Mouse (Mus musculus) T-helper 2 cell (primary cell): ENCODE measurements around the gene Eid2b.

Experiments used
- in situ Hi-C: fragments of 300-600 bp; cut with MboI, MseI; formaldehyde crosslinking; loops from one replicate; pipeline ENCODE4 v1.15.1; 2025; ENCODE audit warnings: high pct_unique_total_duplicates

The Eid2b gene

DNA sequence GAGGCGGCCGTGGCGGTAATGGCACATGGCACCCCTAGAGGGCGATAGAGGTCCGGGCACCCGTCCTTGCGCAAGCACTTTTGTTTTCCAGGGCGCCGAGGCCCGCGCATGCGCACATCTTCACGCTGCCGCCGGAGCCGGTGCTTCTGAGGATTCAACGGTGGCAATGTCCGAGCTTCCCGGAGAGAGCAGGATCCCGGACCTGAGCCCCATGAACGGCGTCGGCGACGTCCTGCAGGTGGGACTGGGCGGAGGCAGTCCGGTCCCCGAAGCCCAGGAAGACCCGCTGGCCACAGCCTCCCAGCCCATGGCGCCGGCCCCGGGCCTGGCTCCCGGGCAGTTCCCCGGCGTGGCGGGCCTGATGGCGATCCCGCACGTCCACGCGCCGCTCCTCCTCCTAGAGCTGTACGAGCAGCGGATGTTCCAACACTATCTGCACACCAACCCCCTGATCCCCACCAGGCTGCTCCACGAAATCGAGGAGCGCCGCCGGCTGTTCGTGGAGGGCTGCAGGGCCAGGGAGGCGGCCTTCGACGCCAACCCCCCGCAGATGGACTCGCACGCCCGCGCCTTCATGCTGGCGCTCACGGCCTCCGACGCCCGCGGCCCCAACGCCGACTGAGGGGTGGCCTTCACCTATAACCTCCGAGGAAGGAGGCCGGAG is at the start of gene Eid2b:
Gene Eid2b, plus strand, starts transcription at position 125 of the 664 bp plus-strand sequence.
- in situ Hi-C loops, result loop anchor here (5.0 kb wide), 1 partner anchor 100 kb away; the partner anchor contains the start of gene Dyrk1b

- in situ Hi-C loops, result loop anchor here (5.0 to 25.0 kb wide), 2 partner anchors 342 to 1318 kb away; no protein-coding TSS in a partner anchor
These were observed 33.6 kb upstream of the Eid2b start for GRCm38 (mm10) chr7:28243943-28244342.

- in situ Hi-C loops, result loop anchor here (25.0 kb wide), 1 partner anchor 1313 kb away; no protein-coding TSS in a partner anchor
These were observed 28.6 kb upstream of the Eid2b start for GRCm38 (mm10) chr7:28248957-28249356.

- in situ Hi-C loops, result no loop called here
These were observed 25.6 kb upstream of the Eid2b start for GRCm38 (mm10) chr7:28251976-28252375.

GRCm38 (mm10) chr7:28254591-28254990 is 22.9 kb upstream of the Eid2b start:
- in situ Hi-C loops, result no loop called here

GRCm38 (mm10) chr7:28255476-28255875 is 22.1 kb upstream of the Eid2b start:
- in situ Hi-C loops, result no loop called here

DNA sequence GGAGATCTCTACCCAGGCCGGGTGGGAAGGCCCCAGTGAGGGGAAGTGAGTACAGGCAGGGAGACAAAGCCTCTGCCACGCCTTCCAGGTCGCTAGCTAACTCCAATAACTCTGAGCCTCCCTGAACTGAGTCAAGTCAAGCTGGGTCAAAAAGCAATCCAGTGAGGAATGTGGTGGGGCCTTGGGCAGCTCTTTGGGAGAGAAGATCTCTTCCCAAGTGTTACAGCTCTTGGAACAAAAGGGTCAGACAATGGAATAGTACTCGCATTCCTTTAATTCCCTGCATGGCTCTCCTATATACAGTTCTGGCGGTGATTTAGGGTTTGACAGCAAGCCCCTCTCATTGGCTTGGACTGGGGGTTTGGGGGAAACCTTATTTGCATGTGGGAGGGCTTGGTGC is 14.7 kb upstream of the Eid2b start:
- in situ Hi-C loops, result no loop called here

DNA sequence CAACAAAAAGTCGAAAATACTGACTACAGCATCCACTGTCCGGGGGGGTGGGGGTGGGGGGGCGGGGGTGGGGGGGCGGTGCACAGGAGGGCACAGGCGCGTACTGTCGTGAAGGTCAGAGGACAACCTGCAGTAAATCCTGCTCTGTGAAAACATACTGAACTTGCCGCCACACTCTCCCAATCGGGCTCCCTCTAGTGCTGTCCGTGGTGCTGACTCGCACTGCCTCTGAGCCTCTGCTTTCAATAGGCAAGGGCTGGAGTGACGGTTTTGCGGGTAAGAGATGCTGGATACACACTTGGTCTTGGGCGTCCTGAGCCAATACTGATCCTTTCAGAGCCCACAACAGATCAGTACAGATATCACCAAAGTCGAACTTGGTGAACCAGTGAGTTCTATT is 13.8 kb upstream of the Eid2b start:
- in situ Hi-C loops, result no loop called here

- in situ Hi-C loops, result no loop called here
These were observed 12.1 kb upstream of the Eid2b start for GRCm38 (mm10) chr7:28265391-28265790.

- in situ Hi-C loops, result no loop called here
These were observed 10.2 kb upstream of the Eid2b start, which contains the start of gene Eid2 for GRCm38 (mm10) chr7:28267129-28268041. Eid2 (plus strand) TSS chr7:28267881.

- in situ Hi-C loops, result no loop called here
These were observed 9.5 kb upstream of the Eid2b start for GRCm38 (mm10) chr7:28268042-28268531.

DNA sequence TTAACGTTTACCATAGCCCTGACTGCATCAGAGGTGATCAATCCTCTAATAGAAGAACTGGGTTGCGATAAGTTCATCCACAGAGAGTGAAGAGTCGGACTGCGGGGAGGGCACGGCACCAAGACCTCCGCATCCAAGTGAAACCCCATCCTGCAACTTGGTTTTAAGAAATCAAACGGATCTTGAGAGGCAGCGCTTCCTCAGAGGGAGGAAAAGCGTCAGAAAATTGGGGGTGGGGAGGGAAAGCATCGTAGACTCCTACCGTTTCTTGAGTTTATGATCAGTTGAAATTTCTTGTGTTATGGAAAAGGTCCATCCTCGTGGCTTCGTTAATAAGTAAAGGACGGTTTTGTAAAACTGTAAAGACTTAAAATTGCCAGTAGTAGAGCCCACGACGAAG is 9.0 kb upstream of the Eid2b start:
- in situ Hi-C loops, result no loop called here

DNA sequence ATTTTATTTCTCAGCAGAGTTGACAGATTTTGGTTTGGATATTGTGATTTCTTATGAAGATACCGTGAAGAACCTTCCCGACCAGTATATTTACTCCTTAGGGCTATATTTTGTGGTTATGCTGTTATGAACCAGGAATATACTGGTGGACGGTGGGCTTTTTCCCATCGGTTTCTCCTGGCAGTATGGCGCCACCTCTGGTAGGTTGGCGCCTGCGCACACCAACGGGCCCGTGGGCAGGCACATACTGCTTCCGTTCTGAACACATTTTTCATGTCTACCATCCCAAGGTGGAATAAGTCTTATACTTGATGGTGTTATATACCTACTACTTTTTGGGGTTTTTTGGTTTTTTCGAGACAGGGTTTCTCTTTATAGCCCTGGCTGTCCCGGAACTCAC is 8.2 kb upstream of the Eid2b start:
- in situ Hi-C loops, result no loop called here

DNA sequence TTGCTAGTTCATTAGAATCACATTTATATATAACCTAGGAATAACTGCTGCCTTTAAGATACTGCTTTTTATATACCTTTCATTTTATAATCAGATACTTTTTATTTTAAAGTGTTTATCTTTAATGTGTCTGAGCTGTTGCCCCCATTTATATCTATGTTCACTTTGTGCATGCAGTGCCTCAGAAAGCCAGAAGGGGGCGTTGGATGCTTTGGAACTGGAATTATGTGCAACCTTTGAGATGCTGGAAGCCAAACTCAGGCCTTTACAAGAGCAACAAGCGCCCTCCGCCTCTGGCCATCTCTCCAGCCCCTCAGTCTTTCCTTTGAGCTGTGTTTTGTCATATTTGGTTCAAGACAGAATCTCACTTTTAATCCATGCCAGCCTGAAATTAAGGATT is 5.8 kb upstream of the Eid2b start:
- in situ Hi-C loops, result no loop called here

GRCm38 (mm10) chr7:28277237-28277614 is 313 bp upstream of the Eid2b start:
- in situ Hi-C loops, result loop anchor here (5.0 kb wide), 1 partner anchor 100 kb away; the partner anchor contains the start of gene Dyrk1b

DNA sequence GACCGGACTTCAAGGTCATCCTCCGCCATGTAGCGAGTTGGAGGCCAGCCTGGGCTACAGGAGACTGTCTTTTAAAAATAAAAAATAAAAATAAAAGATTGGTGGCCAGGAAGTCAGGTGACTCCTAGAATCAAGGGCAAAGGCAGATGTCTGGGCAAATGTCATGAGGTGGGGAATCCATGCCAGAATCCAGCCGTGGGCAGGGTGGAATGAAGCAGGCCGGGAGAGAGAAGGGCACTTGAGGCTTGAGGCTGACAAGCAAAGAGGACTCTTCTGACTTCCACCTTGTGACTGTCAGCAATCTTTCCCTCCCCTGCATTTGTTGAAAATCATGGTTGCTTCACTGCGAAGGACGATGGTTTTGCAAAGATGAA is 727 bp downstream of the Eid2b start:
- in situ Hi-C loops, result loop anchor here (5.0 kb wide), 1 partner anchor 101 kb away; the partner anchor contains the start of gene Dyrk1b

- in situ Hi-C loops, result no loop called here
These were observed 3.1 kb downstream of the Eid2b start for GRCm38 (mm10) chr7:28280630-28281029.

DNA sequence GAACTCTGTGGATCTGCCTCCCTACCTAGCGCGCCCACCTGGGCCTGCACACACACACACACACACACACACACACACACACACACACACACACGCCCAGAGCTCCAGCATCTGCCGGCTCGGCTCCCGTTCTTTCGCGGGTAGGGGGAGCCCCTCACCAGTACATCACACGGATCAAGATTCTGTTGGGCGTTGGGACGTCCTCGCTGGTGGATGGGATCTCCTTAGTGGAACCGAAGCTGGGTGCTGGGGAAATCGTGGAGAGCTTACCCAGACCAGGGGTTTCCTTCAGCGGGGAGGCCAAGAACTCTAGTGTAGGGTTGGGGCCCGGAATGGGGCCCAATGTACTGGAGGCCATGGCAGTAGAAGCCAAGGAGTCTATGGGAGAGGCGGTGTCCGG is 12.6 kb downstream of the Eid2b start:
- in situ Hi-C loops, result no loop called here

DNA sequence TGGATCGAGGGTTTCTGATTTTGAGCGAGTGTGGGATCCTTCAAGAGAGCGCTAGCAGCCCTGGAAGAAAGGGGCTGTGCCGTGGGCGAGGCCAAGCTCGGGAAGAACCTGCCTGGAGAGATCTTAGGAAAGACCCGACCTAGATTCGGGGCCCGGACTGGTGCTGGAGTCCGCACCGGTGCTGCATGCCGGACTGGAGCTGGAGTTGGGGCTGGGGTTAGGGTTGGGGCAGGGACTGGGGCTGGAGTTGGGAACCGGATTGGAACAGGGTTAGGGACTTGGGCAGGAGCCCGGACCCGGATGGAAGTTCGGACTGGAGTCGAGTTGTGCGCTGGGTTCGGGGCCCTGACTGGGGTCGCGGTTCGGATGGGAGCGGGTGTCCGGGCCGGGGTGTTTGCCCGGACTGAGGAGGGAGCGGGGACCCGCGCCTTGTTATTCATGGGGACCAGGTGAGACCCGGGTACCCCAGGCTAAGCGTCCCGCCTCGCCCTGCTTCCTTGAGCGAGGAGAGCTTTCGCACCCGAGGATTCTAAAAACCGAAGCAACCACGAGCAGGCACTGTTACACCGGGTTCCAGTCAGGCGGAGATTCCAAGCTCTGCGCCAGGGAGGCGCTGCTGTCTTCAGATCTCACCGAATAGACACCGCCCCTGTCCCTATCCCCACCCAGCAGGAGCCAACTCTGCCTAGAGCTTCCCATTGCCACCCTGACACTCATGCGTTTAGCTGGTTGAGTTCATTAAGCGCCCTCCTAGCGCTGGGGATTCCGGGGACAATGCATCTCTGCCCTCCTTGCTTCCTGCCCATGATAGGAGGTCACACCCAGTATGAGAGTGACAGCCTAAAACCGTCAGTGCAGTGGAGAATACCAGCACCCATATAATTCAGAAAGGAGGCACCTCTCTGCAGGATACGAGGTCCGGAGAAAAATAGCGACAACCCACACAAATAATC is 13.4 kb downstream of the Eid2b start, which contains the start of gene Selenov:
Gene Selenov, minus strand, starts transcription at position 549 of the 953 bp plus-strand sequence.
- in situ Hi-C loops, result no loop called here

DNA sequence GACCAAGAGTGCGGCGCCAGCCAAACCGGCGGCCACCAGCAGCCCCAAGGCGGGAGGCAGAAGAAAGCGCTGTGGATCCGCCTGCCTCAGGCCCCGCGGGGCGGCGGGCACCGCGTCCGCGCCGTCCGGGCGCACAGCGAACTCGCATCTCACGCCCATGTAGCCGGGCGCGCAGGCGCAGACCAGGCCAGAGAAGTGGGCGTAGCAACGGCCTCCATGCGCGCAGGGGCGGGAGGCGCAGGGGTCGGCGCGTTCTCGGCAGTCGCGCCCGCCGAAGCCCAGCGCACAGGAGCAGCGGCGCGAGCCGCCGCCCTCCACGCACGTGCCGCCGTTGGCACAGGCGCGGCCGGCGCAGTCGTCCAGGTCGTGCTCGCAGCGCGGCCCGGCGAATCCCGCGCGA is 16.9 kb downstream of the Eid2b start:
- in situ Hi-C loops, result no loop called here
